Mouse (Mus musculus) hindbrain, embryonic 12.5 days (tissue): ENCODE results near the gene Cd37. TPM values are rescaled to one million over a fixed set of nuclear protein-coding genes. Genes with fewer than 3 reads are reported as not detected.

ENCODE experiments used
- ATAC-seq: fragments of 200-750 bp; cut with Nextera tagmentation; 2 replicates; pipeline ENCODE4 v1.8.0; 2017; ENCODE audit warnings: moderate TSS enrichment; ENCODE audit not compliant: low FRiP score
- H3K27ac ChIP-seq: fragments of 300-500 bp; sonication (generic); 2 replicates; pipeline ENCODE4 v1.5.1; 2016; ENCODE audit warnings: mild to moderate bottlenecking
- H3K27me3 ChIP-seq: fragments of 300-500 bp; sonication (generic); 2 replicates; pipeline ENCODE4 v1.6.1; 2016; ENCODE audit warnings: mild to moderate bottlenecking
- H3K36me3 ChIP-seq: fragments of 300-500 bp; sonication (generic); 2 replicates; pipeline ENCODE4 v1.6.1; 2016; ENCODE audit warnings: mild to moderate bottlenecking
- H3K4me1 ChIP-seq: fragments of 300-500 bp; sonication (generic); 2 replicates; pipeline ENCODE4 v1.6.1; 2016
- H3K4me2 ChIP-seq: fragments of 300-500 bp; sonication (generic); replicated peaks from 2 replicates; pipeline ENCODE4 v1.6.1; 2016; ENCODE audit warnings: mild to moderate bottlenecking
- H3K4me3 ChIP-seq: fragments of 300-500 bp; sonication (generic); 2 replicates; pipeline ENCODE4 v1.5.1; 2016; ENCODE audit warnings: mild to moderate bottlenecking
- H3K9ac ChIP-seq: fragments of 300-500 bp; sonication (generic); 2 replicates; pipeline ENCODE4 v1.6.1; 2016; ENCODE audit warnings: mild to moderate bottlenecking, moderate library complexity
- H3K9me3 ChIP-seq: fragments of 300-500 bp; sonication (generic); replicated peaks from 2 replicates; pipeline ENCODE4 v1.6.1; 2016; ENCODE audit warnings: mild to moderate bottlenecking
- WGBS: fragments of 180-500 bp; shearing (Covaris S2); methylation state at CpG from one replicate; pipeline ENCODE4 v1.1.7; 2016; 5-methylcytosine and 5-hydroxymethylcytosine counted together
- polyA plus RNA-seq: library from polyadenylated mRNA; unstranded; fragments of >200 nt; fragmentation: Nextera tagmentation; extraction: Ambion mirVana; gene quantifications from 2 replicates; pipeline ENCODE4 v1.2.1, GENCODE M21; 2016

Gene Cd37
- polyA plus RNA-seq, 1 experiment from 2014 or later: 1.3 TPM

- Histone ChIP-seq H3K4me2 (peak overlapping the region; percentile 39), H3K27me3 (peaks cover 34% of the 10 kb centered on the region), H3K27ac (peak overlapping the region; percentile 7; the same call in 1 of the 2 replicates), H3K4me3 (no peak overlapping the region), H3K9ac (0 out of 2 replicates have a peak overlapping the region, but pooled peaks have one; percentile 25), H3K36me3 (peaks cover 36% of the 10 kb centered on the region), H3K4me1 (peaks cover 34% of the 10 kb centered on the region), H3K9me3 (no peaks in the 10 kb centered on the region)
- ATAC-seq: peak; percentile 23; the same call in 1 of the 2 replicates
- WGBS: 26% methylated on average over 20 of the region's 20 CpGs
Observed at GRCm38 (mm10) chr7:45233580-45234332, 5.2 kb downstream of the Cd37 start.

GRCm38 (mm10) chr7:45232716-45233465 lies 6.0 kb downstream of the Cd37 start:
- Histone ChIP-seq H3K36me3 (peaks cover 45% of the 10 kb centered on the region), H3K27me3 (peaks cover 25% of the 10 kb centered on the region), H3K9ac (no peak overlapping the region), H3K4me2 (no peak overlapping the region), H3K4me3 (no peak overlapping the region), H3K9me3 (no peaks in the 10 kb centered on the region), H3K4me1 (peaks cover 34% of the 10 kb centered on the region), H3K27ac (peak overlapping the region; percentile 17; the same call in 1 of the 2 replicates)
- no peak for ATAC-seq
- 63% methylated on average over 13 of the region's 13 CpGs for WGBS

- H3K4me1 ChIP-seq: peaks cover 34% of the 10 kb centered on the region
- H3K27me3 ChIP-seq: peaks cover 19% of the 10 kb centered on the region
- no peak for ATAC-seq
- peaks cover 52% of the 10 kb centered on the region for H3K36me3 ChIP-seq
- no peak overlapping the region for H3K4me3 ChIP-seq
- 87% methylated on average over 11 of the region's 11 CpGs for WGBS
- H3K27ac ChIP-seq: no peak overlapping the region
- no peaks in the 10 kb centered on the region for H3K9me3 ChIP-seq
- no peak overlapping the region for H3K9ac ChIP-seq
- H3K4me2 ChIP-seq: no peak overlapping the region
Observed at GRCm38 (mm10) chr7:45231941-45232340, 7.0 kb downstream of the Cd37 start.

GRCm38 (mm10) chr7:45231192-45231591 lies 7.7 kb downstream of the Cd37 start:
- Histone ChIP-seq H3K4me1 (peaks cover 34% of the 10 kb centered on the region), H3K36me3 (peaks cover 59% of the 10 kb centered on the region), H3K4me2 (no peak overlapping the region), H3K27me3 (peaks cover 13% of the 10 kb centered on the region), H3K4me3 (no peak overlapping the region), H3K9ac (no peak overlapping the region), H3K27ac (no peak overlapping the region), H3K9me3 (no peaks in the 10 kb centered on the region)
- 89% methylated on average over 12 of the region's 12 CpGs for WGBS
- ATAC-seq: no peak

- Histone ChIP-seq H3K4me2 (no peak overlapping the region), H3K27ac (no peak overlapping the region), H3K36me3 (peaks cover 75% of the 10 kb centered on the region), H3K27me3 (peaks cover 4% of the 10 kb centered on the region), H3K4me1 (peaks cover 21% of the 10 kb centered on the region), H3K4me3 (no peak overlapping the region), H3K9me3 (no peaks in the 10 kb centered on the region), H3K9ac (no peak overlapping the region)
- no peak for ATAC-seq
- WGBS: 84% methylated on average over 7 of the region's 7 CpGs
Observed at GRCm38 (mm10) chr7:45229459-45230203, 9.3 kb downstream of the Cd37 start.

- Histone ChIP-seq H3K4me2 (no peak overlapping the region), H3K4me3 (no peak overlapping the region), H3K27me3 (peaks cover 3% of the 10 kb centered on the region; the same call in 1 of the 2 replicates), H3K27ac (no peak overlapping the region), H3K9me3 (no peaks in the 10 kb centered on the region), H3K4me1 (peaks cover 16% of the 10 kb centered on the region), H3K36me3 (peaks cover 81% of the 10 kb centered on the region), H3K9ac (no peak overlapping the region)
- WGBS: 92% methylated on average over 8 of the region's 8 CpGs
- no peak for ATAC-seq
Observed at GRCm38 (mm10) chr7:45229046-45229445, 9.9 kb downstream of the Cd37 start.

- H3K9me3 ChIP-seq: no peaks in the 10 kb centered on the region
- no peak overlapping the region for H3K4me3 ChIP-seq
- H3K27me3 ChIP-seq: peaks cover 3% of the 10 kb centered on the region; the same call in 1 of the 2 replicates
- peaks cover 85% of the 10 kb centered on the region for H3K36me3 ChIP-seq
- H3K27ac ChIP-seq: no peak overlapping the region
- 95% methylated on average over 18 of the region's 18 CpGs for WGBS
- no peak for ATAC-seq
- no peak overlapping the region for H3K9ac ChIP-seq
- H3K4me1 ChIP-seq: peaks cover 11% of the 10 kb centered on the region
- no peak overlapping the region for H3K4me2 ChIP-seq
Observed at GRCm38 (mm10) chr7:45228548-45228947, 10.4 kb downstream of the Cd37 start.

- no peaks in the 10 kb centered on the region for H3K4me1 ChIP-seq
- no peak overlapping the region for H3K4me3 ChIP-seq
- H3K27ac ChIP-seq: no peak overlapping the region
- 95% methylated on average over 5 of the region's 5 CpGs for WGBS
- H3K9me3 ChIP-seq: no peaks in the 10 kb centered on the region
- H3K36me3 ChIP-seq: peaks cover 87% of the 10 kb centered on the region
- H3K4me2 ChIP-seq: no peak overlapping the region
- H3K27me3 ChIP-seq: peaks cover 3% of the 10 kb centered on the region; the same call in 1 of the 2 replicates
- no peak for ATAC-seq
- no peak overlapping the region for H3K9ac ChIP-seq
Observed at GRCm38 (mm10) chr7:45226421-45226820, 12.5 kb downstream of the Cd37 start.

- no peak for ATAC-seq
- 96% methylated on average over 7 of the region's 7 CpGs for WGBS
Observed at GRCm38 (mm10) chr7:45224826-45225225, 14.1 kb downstream of the Cd37 start.

GRCm38 (mm10) chr7:45221680-45222079 lies 17.2 kb downstream of the Cd37 start:
- Histone ChIP-seq H3K9me3 (no peaks in the 10 kb centered on the region), H3K4me2 (no peak overlapping the region), H3K4me1 (peaks cover 32% of the 10 kb centered on the region), H3K27me3 (no peaks in the 10 kb centered on the region), H3K27ac (no peak overlapping the region), H3K9ac (no peak overlapping the region), H3K36me3 (peaks cover 84% of the 10 kb centered on the region), H3K4me3 (no peak overlapping the region)
- no peak for ATAC-seq
- WGBS: 80% methylated on average over 2 of the region's 2 CpGs

More at GRCm38 (mm10) chr7:45224826-45225225, 14.1 kb downstream of the Cd37 start:
- Histone ChIP-seq H3K4me3 (no peak overlapping the region), H3K4me1 (peaks cover 6% of the 10 kb centered on the region; the same call in 1 of the 2 replicates), H3K9ac (no peak overlapping the region), H3K27me3 (no peaks in the 10 kb centered on the region), H3K4me2 (no peak overlapping the region), H3K9me3 (no peaks in the 10 kb centered on the region), H3K27ac (no peak overlapping the region), H3K36me3 (peaks cover 93% of the 10 kb centered on the region)

- 1% methylated on average over 13 of the region's 13 CpGs for WGBS
- Histone ChIP-seq H3K9ac (peak overlapping the region; percentile 83), H3K9me3 (no peaks in the 10 kb centered on the region), H3K36me3 (peaks cover 36% of the 10 kb centered on the region), H3K4me2 (peak overlapping the region; percentile 79), H3K4me3 (peak overlapping the region; percentile 70), H3K4me1 (peaks cover 42% of the 10 kb centered on the region), H3K27me3 (peaks cover 9% of the 10 kb centered on the region), H3K27ac (peak overlapping the region; percentile 91)
- peak; percentile 83 for ATAC-seq
Observed at GRCm38 (mm10) chr7:45216442-45217183, 22.3 kb downstream of the Cd37 start.
